Mouse (Mus musculus): ENCODE measurements around the gene Tom1l2.

- TF ChIP-seq CTCF (conservative IDR thresholded peaks at IDR 0.05 in 1 of 2, IDR thresholded peaks at IDR 0.05 in 1 of 2; ENCODE audit: low read depth in 2 of 2, low read length in 2 of 2) = no peak
- no peak for TF ChIP-seq POLR2AphosphoS2 (IDR thresholded peaks at IDR 0.05; ENCODE audit: low read depth, low read length)
- no peak for TF ChIP-seq MAX (IDR thresholded peaks at IDR 0.05; ENCODE audit: low read length)
- no peak for TF ChIP-seq POLR2A (IDR thresholded peaks at IDR 0.05; ENCODE audit: low read depth, low read length)
- TF ChIP-seq TCF12 (IDR thresholded peaks at IDR 0.05; ENCODE audit: low read depth, low read length) = no peak
- TF ChIP-seq MAFK (IDR thresholded peaks at IDR 0.05; ENCODE audit: insufficient replicate concordance, low read length) = no peak
- TF ChIP-seq USF2 (conservative IDR thresholded peaks at IDR 0.05; ENCODE audit: low read depth, low read length) = no peak
- no peak for TF ChIP-seq UBTF (IDR thresholded peaks at IDR 0.05; ENCODE audit: low read depth, low read length)
- TF ChIP-seq EP300 (IDR thresholded peaks at IDR 0.05; ENCODE audit: low read length) = no peak
- TF ChIP-seq RAD21 (IDR thresholded peaks at IDR 0.05; ENCODE audit: low read depth, low read length) = no peak
- no peak for TF ChIP-seq SIN3A (IDR thresholded peaks at IDR 0.05; ENCODE audit: low read length)
- no peak for TF ChIP-seq HCFC1 (IDR thresholded peaks at IDR 0.05; ENCODE audit: low read depth, low read length)
Measured at GRCm38 (mm10) chr11:60206207-60206606, 146.5 kb downstream of the Tom1l2 start.
